Mouse (Mus musculus) hindbrain, embryonic 14.5 days (tissue): ENCODE data around the gene Med19. TPM values are rescaled to one million over a fixed set of nuclear protein-coding genes. Genes with fewer than 3 reads are reported as not detected.

Experiments used
- ATAC-seq: fragments of 200-750 bp; cut with Nextera tagmentation; 2 replicates; pipeline ENCODE4 v1.8.0; 2017; ENCODE audit warnings: moderate number of reproducible peaks, mild to moderate bottlenecking, moderate TSS enrichment, moderate library complexity; ENCODE audit not compliant: low FRiP score
- DNase-seq: peaks from one replicate; pipeline ENCODE4 v3.0.0-alpha.2; 2015; ENCODE audit warnings: low spot score
- H3K27ac ChIP-seq: fragments of 300-500 bp; sonication (generic); 2 replicates; pipeline ENCODE4 v1.5.1; 2014; ENCODE audit warnings: mild to moderate bottlenecking, moderate library complexity
- H3K27me3 ChIP-seq: fragments of 300-500 bp; sonication (generic); 2 replicates; pipeline ENCODE4 v1.6.1; 2014; ENCODE audit warnings: mild to moderate bottlenecking, low read length, mixed read lengths; ENCODE audit not compliant: control insufficient read depth, insufficient read depth
- H3K36me3 ChIP-seq: fragments of 300-500 bp; sonication (generic); replicated peaks from 2 replicates; pipeline ENCODE4 v1.6.1; 2014; ENCODE audit not compliant: control insufficient read depth, insufficient read depth
- H3K4me1 ChIP-seq: fragments of 300-500 bp; sonication (generic); replicated peaks from 2 replicates; pipeline ENCODE4 v1.6.1; 2014; ENCODE audit warnings: antibody characterized with exemption, low read length, mixed read lengths; ENCODE audit not compliant: control insufficient read depth, insufficient read depth
- H3K4me2 ChIP-seq: fragments of 300-500 bp; sonication (generic); replicated peaks from 2 replicates; pipeline ENCODE4 v1.6.1; 2014; ENCODE audit warnings: mild to moderate bottlenecking, moderate library complexity
- H3K4me3 ChIP-seq: fragments of 300-500 bp; sonication (generic); replicated peaks from 2 replicates; pipeline ENCODE4 v1.5.1; 2014; ENCODE audit warnings: mild to moderate bottlenecking, low read length
- H3K9ac ChIP-seq: fragments of 300-500 bp; sonication (generic); 2 replicates; pipeline ENCODE4 v1.6.1; 2014
- H3K9me3 ChIP-seq: fragments of 300-500 bp; sonication (generic); 2 replicates; pipeline ENCODE4 v1.6.1; 2016; ENCODE audit warnings: low read length; ENCODE audit not compliant: control insufficient read depth
- WGBS: fragments of 180-500 bp; shearing (Covaris S2); extraction: QIAGEN DNeasy Blood & Tissue Kit; methylation state at CpG from one replicate; pipeline ENCODE4 v1.1.7; 2014; 5-methylcytosine and 5-hydroxymethylcytosine counted together
- polyA plus RNA-seq: library from polyadenylated mRNA; unstranded; fragments of >200 nt; fragmentation: Nextera tagmentation; extraction: Ambion mirVana; gene quantifications from 2 replicates; pipeline ENCODE4 v1.2.1, GENCODE M21; 2014

Med19 gene
- 59.3 and 61.3 TPM in 2 replicates for polyA plus RNA-seq

- Histone ChIP-seq H3K9ac (peak within 1 kb of the TSS; percentile 82), H3K27me3 (no peaks in the 10 kb centered on the region), H3K4me2 (peak within 1 kb of the TSS; percentile 82), H3K9me3 (no peaks in the 10 kb centered on the region), H3K4me1 (peaks cover 22% of the 10 kb centered on the region), H3K4me3 (peak within 1 kb of the TSS; percentile 94), H3K36me3 (peaks cover 30% of the 10 kb centered on the region), H3K27ac (peak within 1 kb of the TSS; percentile 84)
- ATAC-seq, result peak; percentile 100
- peak; percentile 99 for DNase-seq
- under 1% methylated on average over 44 of the region's 44 CpGs for WGBS
Observed at GRCm38 (mm10) chr2:84677968-84678880, at the start of gene Med19, which contains the start of gene Gm28635. TSS of gene Med19 (plus strand) at chr2:84678402. TSS of gene Gm28635 (minus strand) at chr2:84678041.

GRCm38 (mm10) chr2:84632001-84632400 lies 46.2 kb upstream of the Med19 start:
- Histone ChIP-seq H3K4me1 (peaks cover 34% of the 10 kb centered on the region), H3K27ac (no peak overlapping the region), H3K9me3 (no peaks in the 10 kb centered on the region), H3K9ac (no peak overlapping the region), H3K4me2 (no peak overlapping the region), H3K36me3 (no peaks in the 10 kb centered on the region), H3K27me3 (no peaks in the 10 kb centered on the region), H3K4me3 (no peak overlapping the region)
- no peak for DNase-seq
- WGBS, result 91% methylated on average over 1 of the region's 1 CpGs
- ATAC-seq, result no peak

- Histone ChIP-seq H3K36me3 (no peaks in the 10 kb centered on the region), H3K27ac (no peak overlapping the region), H3K4me3 (no peak overlapping the region), H3K27me3 (no peaks in the 10 kb centered on the region), H3K4me1 (peaks cover 43% of the 10 kb centered on the region), H3K9me3 (no peaks in the 10 kb centered on the region), H3K4me2 (no peak overlapping the region), H3K9ac (no peak overlapping the region)
- WGBS, result 11% methylated on average over 3 of the region's 3 CpGs
- ATAC-seq (no peak), DNase-seq (no peak)
Observed at GRCm38 (mm10) chr2:84632999-84633398, 45.2 kb upstream of the Med19 start.

GRCm38 (mm10) chr2:84634006-84634405 lies 44.2 kb upstream of the Med19 start:
- H3K27me3 ChIP-seq, result no peaks in the 10 kb centered on the region
- no peaks in the 10 kb centered on the region for H3K36me3 ChIP-seq
- H3K9ac ChIP-seq, result no peak overlapping the region
- ATAC-seq, result no peak
- no peak for DNase-seq
- H3K4me1 ChIP-seq, result peaks cover 45% of the 10 kb centered on the region
- H3K4me3 ChIP-seq, result no peak overlapping the region
- no peak overlapping the region for H3K4me2 ChIP-seq
- no peaks in the 10 kb centered on the region for H3K9me3 ChIP-seq
- H3K27ac ChIP-seq, result peak overlapping the region; percentile 91
- WGBS, result 79% methylated on average over 4 of the region's 4 CpGs

- 26% methylated on average over 4 of the region's 4 CpGs for WGBS
- Histone ChIP-seq H3K27ac (peak overlapping the region; percentile 91), H3K36me3 (no peaks in the 10 kb centered on the region), H3K27me3 (no peaks in the 10 kb centered on the region), H3K4me3 (no peak overlapping the region), H3K9ac (peak overlapping the region; percentile 19; the same call in 1 of the 2 replicates), H3K9me3 (no peaks in the 10 kb centered on the region), H3K4me1 (peaks cover 45% of the 10 kb centered on the region), H3K4me2 (peak overlapping the region; percentile 26)
- 0 out of 2 replicates have a peak, but pooled peaks have one; percentile 1 for ATAC-seq
- DNase-seq, result no peak
Observed at GRCm38 (mm10) chr2:84634934-84635482, 43.2 kb upstream of the Med19 start.

GRCm38 (mm10) chr2:84635611-84636010 lies 42.6 kb upstream of the Med19 start:
- H3K4me3 ChIP-seq, result no peak overlapping the region
- WGBS, result 0% methylated on average over 2 of the region's 2 CpGs
- DNase-seq (peak; percentile 77), ATAC-seq (peak; percentile 91)
- no peaks in the 10 kb centered on the region for H3K36me3 ChIP-seq
- H3K4me1 ChIP-seq, result peaks cover 45% of the 10 kb centered on the region
- no peaks in the 10 kb centered on the region for H3K9me3 ChIP-seq
- no peaks in the 10 kb centered on the region for H3K27me3 ChIP-seq
- H3K27ac ChIP-seq, result peak overlapping the region; percentile 91
- peak overlapping the region; percentile 26 for H3K4me2 ChIP-seq
- H3K9ac ChIP-seq, result no peak overlapping the region

GRCm38 (mm10) chr2:84636231-84636741 lies 41.9 kb upstream of the Med19 start:
- H3K9ac ChIP-seq, result no peak overlapping the region
- peak overlapping the region; percentile 91 for H3K27ac ChIP-seq
- 19% methylated on average over 8 of the region's 8 CpGs for WGBS
- H3K4me2 ChIP-seq, result peak overlapping the region; percentile 6
- H3K4me3 ChIP-seq, result no peak overlapping the region
- no peaks in the 10 kb centered on the region for H3K36me3 ChIP-seq
- ATAC-seq (no peak), DNase-seq (no peak)
- H3K9me3 ChIP-seq, result no peaks in the 10 kb centered on the region
- no peaks in the 10 kb centered on the region for H3K27me3 ChIP-seq
- peaks cover 45% of the 10 kb centered on the region for H3K4me1 ChIP-seq

GRCm38 (mm10) chr2:84637452-84638165 lies 40.6 kb upstream of the Med19 start:
- Histone ChIP-seq H3K27me3 (no peaks in the 10 kb centered on the region), H3K27ac (peak overlapping the region; percentile 91), H3K4me1 (peaks cover 45% of the 10 kb centered on the region), H3K4me2 (peak overlapping the region; percentile 17), H3K9me3 (no peaks in the 10 kb centered on the region), H3K4me3 (no peak overlapping the region), H3K36me3 (peaks cover 6% of the 10 kb centered on the region; the same call in 1 of the 2 replicates), H3K9ac (no peak overlapping the region)
- ATAC-seq (no peak), DNase-seq (no peak)
- 40% methylated on average over 7 of the region's 7 CpGs for WGBS
